In genomic region chr2:105126691-105127530, GRCm38 (mm10) we compare ENCODE assay signal across 9 mouse cellular contexts. TPM values are rescaled to one million over a fixed set of nuclear protein-coding genes. Genes with fewer than 3 reads are reported as not detected.
A peak's percentile ranks its signal among the peaks of the same experiment; 100 is the strongest.
DNase-seq lines count a peak whose midpoint lies in the region; ATAC-seq and TF ChIP-seq lines count a peak whose summit lies in the region.
"Had no signal": no experiment of that assay in that cellular context is flagged by ENCODE, and none has a peak within 500 bp of the region (broad histone marks: within the 10 kb centered on the region; RNA-seq: fewer than 3 reads in every experiment).

No protein-coding gene starts in this region.

- peak overlapping the region; percentile 45 for H3K4me2 ChIP-seq in lung, postnatal 0 days (replicated peaks; ENCODE audit: low read depth, low read length)
- peak overlapping the region; percentile 56 for H3K4me2 ChIP-seq in heart, embryonic 14.5 days (ENCODE audit: low read length)
- H3K4me2 ChIP-seq in neural tube, embryonic 14.5 days (ENCODE audit: low read depth, low read length): 0 out of 2 replicates have a peak overlapping the region, but pooled peaks have one; percentile 5

- no peak overlapping the region for H3K9ac ChIP-seq in lung, postnatal 0 days (replicated peaks; ENCODE audit: low read depth)
- H3K9ac ChIP-seq in heart, embryonic 14.5 days (ENCODE audit: low read length): peak overlapping the region; percentile 74
- H3K9ac ChIP-seq in neural tube, embryonic 14.5 days (replicated peaks; ENCODE audit: low read depth, low read length): no peak overlapping the region

- no peak for TF ChIP-seq EP300 in lung, postnatal 0 days (IDR thresholded peaks at IDR 0.05)

- H3K4me1 ChIP-seq in lung, postnatal 0 days (ENCODE audit: insufficient read depth, low read depth, low read length): peaks cover 4% of the 10 kb centered on the region
- H3K4me1 ChIP-seq in heart, embryonic 14.5 days (ENCODE audit: control insufficient read depth in 2 of 2, insufficient read depth in 2 of 2, low read length in 2 of 2): peaks cover 3 to 14% of the 10 kb centered on the region in 2 experiments; a peak in 3 of 4 replicates
- no peaks in the 10 kb centered on the region for H3K4me1 ChIP-seq in neural tube, embryonic 14.5 days (ENCODE audit: control insufficient read depth, insufficient read depth, low read length)

- peaks cover 94% of the 10 kb centered on the region for H3K27me3 ChIP-seq in lung, postnatal 0 days (replicated peaks; ENCODE audit: insufficient read depth, low read length)
- H3K27me3 ChIP-seq in heart, embryonic 14.5 days (ENCODE audit: control insufficient read depth, insufficient read depth, low read length): peaks cover 89% of the 10 kb centered on the region
- H3K27me3 ChIP-seq in neural tube, embryonic 14.5 days (ENCODE audit: control insufficient read depth, insufficient read depth, low read length): peaks cover 62% of the 10 kb centered on the region

- peak; percentile 32; the same call in 1 of the 2 replicates for ATAC-seq in lung, postnatal 0 days
- ATAC-seq in heart, embryonic 14.5 days (ENCODE audit: insufficient number of reproducible peaks, insufficient read depth, low FRiP score, low read depth): no peak
- peak; percentile 6; the same call in 1 of the 2 replicates for ATAC-seq in neural tube, embryonic 14.5 days (ENCODE audit: low read depth)
- ATAC-seq in monocyte, adult 5-6 weeks (replicated peaks; ENCODE audit: insufficient number of reproducible peaks, low FRiP score, low TSS enrichment, poor library complexity, severe bottlenecking): no peak
- no peak for ATAC-seq in megakaryocyte progenitor cell, adult 5-6 weeks (replicated peaks; ENCODE audit: poor library complexity)

- no peak for DNase-seq in lung, postnatal 0 days (ENCODE audit: low spot score)
- no peak for DNase-seq in lung, postnatal 36 days
- peak; percentile 39 to 62 for DNase-seq in kidney, postnatal 36 days
- no peak for DNase-seq in cerebellum, adult 11 months

- WGBS in lung, postnatal 0 days: 1% methylated on average over 63 of the region's 92 CpGs
- WGBS in heart, embryonic 14.5 days: 1% methylated on average over 87 of the region's 92 CpGs
- 1% methylated on average over 61 of the region's 92 CpGs for WGBS in neural tube, embryonic 14.5 days

- H3K4me3 ChIP-seq in lung, postnatal 0 days (ENCODE audit: low read depth, low read length): peak overlapping the region; percentile 36
- H3K4me3 ChIP-seq in heart, embryonic 14.5 days (ENCODE audit: control insufficient read depth in 1 of 2, insufficient read depth in 1 of 2, low read depth in 1 of 2, low read length in 2 of 2): peak overlapping the region; percentile 44 to 50
- H3K4me3 ChIP-seq in neural tube, embryonic 14.5 days (ENCODE audit: low read depth, low read length): no peak overlapping the region; the same call in 1 of the 2 replicates

- H3K36me3 ChIP-seq in lung, postnatal 0 days (ENCODE audit: insufficient read depth, low read length): no peaks in the 10 kb centered on the region
- H3K36me3 ChIP-seq in heart, embryonic 14.5 days (ENCODE audit: control insufficient read depth, insufficient read depth, low read length): no peaks in the 10 kb centered on the region
- no peaks in the 10 kb centered on the region for H3K36me3 ChIP-seq in neural tube, embryonic 14.5 days (ENCODE audit: control insufficient read depth, insufficient read depth, low read length)

- H3K27ac ChIP-seq in lung, postnatal 0 days (ENCODE audit: low read length): no peak overlapping the region
- peak overlapping the region; percentile 0 to 50; a peak in 3 of 4 replicates for H3K27ac ChIP-seq in heart, embryonic 14.5 days (replicated peaks in 1 of 2; ENCODE audit: control insufficient read depth in 1 of 2, insufficient read depth in 1 of 2, low read depth in 2 of 2, low read length in 2 of 2)
- H3K27ac ChIP-seq in neural tube, embryonic 14.5 days (ENCODE audit: low read depth, low read length): no peak overlapping the region

- no peak for TF ChIP-seq CTCF in lung, postnatal 0 days (IDR thresholded peaks at IDR 0.05)

- H3K9me3 ChIP-seq in lung, postnatal 0 days (ENCODE audit: low read length): no peaks in the 10 kb centered on the region
- no peaks in the 10 kb centered on the region for H3K9me3 ChIP-seq in heart, embryonic 14.5 days (ENCODE audit: control insufficient read depth, low read length)
- H3K9me3 ChIP-seq in neural tube, embryonic 14.5 days (ENCODE audit: control insufficient read depth, low read length): no peaks in the 10 kb centered on the region

RNA-seq across cellular contexts. Expression of gene Wt1, which starts 0.6 kb away (rescaled TPM):
- 2.1 and 2.7 TPM in 2 replicates for polyA plus RNA-seq in lung, postnatal 0 days (2015; fragmentation: Nextera tagmentation; extraction: Ambion mirVana)
- polyA plus RNA-seq in heart, embryonic 14.5 days (2014; fragmentation: Nextera tagmentation; extraction: Ambion mirVana): 23.1 and 23.6 TPM in 2 replicates
- 2.2 TPM in 2 replicates for polyA plus RNA-seq in neural tube, embryonic 14.5 days (2014; fragmentation: Nextera tagmentation; extraction: Ambion mirVana)
- total RNA-seq in monocyte, adult 5-6 weeks (2017): 0.53 TPM in 1 of 3 replicates, not detected in the others
- total RNA-seq in megakaryocyte progenitor cell, adult 5-6 weeks (2015): not detected in 2 replicates
- total RNA-seq in megakaryocyte progenitor cell, adult 5-6 weeks (2017): not detected in 2 replicates

RNA-seq across cellular contexts. Expression of gene Gm11060, which starts 35.1 kb away (rescaled TPM):
- polyA plus RNA-seq in lung, postnatal 0 days (2015; fragmentation: Nextera tagmentation; extraction: Ambion mirVana): not detected in 2 replicates
- not detected in 2 replicates for polyA plus RNA-seq in heart, embryonic 14.5 days (2014; fragmentation: Nextera tagmentation; extraction: Ambion mirVana)
- polyA plus RNA-seq in neural tube, embryonic 14.5 days (2014; fragmentation: Nextera tagmentation; extraction: Ambion mirVana): not detected in 2 replicates
- not detected in 3 replicates for total RNA-seq in monocyte, adult 5-6 weeks (2017)
- not detected in 2 replicates for total RNA-seq in megakaryocyte progenitor cell, adult 5-6 weeks (2015)
- total RNA-seq in megakaryocyte progenitor cell, adult 5-6 weeks (2017): not detected in 2 replicates
- polyA plus RNA-seq: large intestine, adult 2 months had no signal

Comparison
In these comparisons a context has a peak if more than half of its experiments do, and no peak if none do; other contexts are left out.
1. ATAC-seq: peak in lung, postnatal 0 days (single experiment) and neural tube, embryonic 14.5 days (single experiment); none in heart, embryonic 14.5 days (single experiment), monocyte, adult 5-6 weeks (single experiment) and megakaryocyte progenitor cell, adult 5-6 weeks (single experiment).
2. DNase-seq: peak in kidney, postnatal 36 days (2 of 2); none in lung, postnatal 0 days (single experiment), lung, postnatal 36 days (single experiment) and cerebellum, adult 11 months (single experiment).
3. H3K27ac ChIP-seq: peak in heart, embryonic 14.5 days (2 of 2); none in lung, postnatal 0 days (single experiment) and neural tube, embryonic 14.5 days (single experiment).
4. H3K4me2 ChIP-seq: peak in every context shown above with its lines; median percentile 56 in heart, embryonic 14.5 days; 45 in lung, postnatal 0 days; 5 in neural tube, embryonic 14.5 days.